ENCODE assay signal across 19 mouse cellular contexts in the genomic region with DNA sequence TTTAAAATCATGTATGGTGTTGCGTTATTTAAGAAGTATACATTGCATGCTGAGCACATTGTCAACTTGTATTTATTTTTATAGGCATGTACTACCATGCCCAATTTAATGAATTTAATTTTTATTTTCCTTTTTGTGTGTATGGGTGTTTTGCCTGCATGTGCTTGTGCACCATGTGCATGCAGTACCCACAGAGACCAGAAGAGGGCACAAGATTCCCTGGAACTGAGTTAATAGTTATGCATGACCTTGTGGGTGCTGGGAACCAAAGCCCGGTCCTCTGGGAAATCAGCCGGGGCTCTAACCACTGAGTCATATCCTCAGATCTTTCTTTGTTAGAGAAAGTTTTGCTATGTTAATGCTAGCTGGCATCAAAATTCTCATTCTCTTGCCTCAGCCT. TPM values are rescaled to one million over a fixed set of nuclear protein-coding genes. Genes with fewer than 3 reads are reported as not detected.
DNase-seq lines count a peak whose midpoint lies in the region; ATAC-seq and TF ChIP-seq lines count a peak whose summit lies in the region.
"Had no signal": no experiment of that assay in that cellular context is flagged by ENCODE, and none has a peak within 500 bp of the region (broad histone marks: within the 10 kb centered on the region; RNA-seq: fewer than 3 reads in every experiment).

No protein-coding gene starts in this region.

- no peaks in the 10 kb centered on the region for H3K79me2 ChIP-seq in liver, adult 2 months (ENCODE audit: control insufficient read depth, insufficient read depth, low read length)

- H3K4me1 ChIP-seq in forebrain, postnatal 0 days (ENCODE audit: insufficient read depth) = no peaks in the 10 kb centered on the region
- H3K4me1 ChIP-seq in forebrain, embryonic 15.5 days = no peaks in the 10 kb centered on the region
- H3K4me1 ChIP-seq in liver, adult 2 months (ENCODE audit: control insufficient read depth, insufficient read depth, low read length) = no peaks in the 10 kb centered on the region
- no peaks in the 10 kb centered on the region for H3K4me1 ChIP-seq in liver, embryonic 11.5 days (replicated peaks; ENCODE audit: control insufficient read depth, insufficient read depth, low read length)
- H3K4me1 ChIP-seq: embryonic facial prominence, embryonic 13.5 days; midbrain, embryonic 12.5 days had no signal

- peaks cover 4% of the 10 kb centered on the region; the same call in 1 of the 2 replicates for H3K9me3 ChIP-seq in forebrain, postnatal 0 days (ENCODE audit: low read length)
- H3K9me3 ChIP-seq in forebrain, embryonic 15.5 days = no peaks in the 10 kb centered on the region
- no peaks in the 10 kb centered on the region for H3K9me3 ChIP-seq in liver, embryonic 11.5 days (ENCODE audit: control insufficient read depth, low read length)
- H3K9me3 ChIP-seq: neural tube, embryonic 15.5 days had no signal

- H3K4me2 ChIP-seq in forebrain, postnatal 0 days (ENCODE audit: low read depth) = no peak overlapping the region
- no peak overlapping the region for H3K4me2 ChIP-seq in forebrain, embryonic 15.5 days (replicated peaks)
- no peak overlapping the region for H3K4me2 ChIP-seq in liver, embryonic 11.5 days
- H3K4me2 ChIP-seq: embryonic facial prominence, embryonic 13.5 days; hindbrain, embryonic 14.5 days; midbrain, embryonic 12.5 days; neural tube, embryonic 15.5 days had no signal

- peaks cover 14% of the 10 kb centered on the region for H3K36me3 ChIP-seq in forebrain, postnatal 0 days (ENCODE audit: insufficient read depth)
- H3K36me3 ChIP-seq in forebrain, embryonic 15.5 days = peaks cover 18% of the 10 kb centered on the region; the same call in 1 of the 2 replicates
- no peaks in the 10 kb centered on the region for H3K36me3 ChIP-seq in liver, adult 2 months (ENCODE audit: control insufficient read depth, insufficient read depth, low read length)
- H3K36me3 ChIP-seq in liver, embryonic 11.5 days (ENCODE audit: control insufficient read depth, insufficient read depth, low read length) = no peaks in the 10 kb centered on the region

- H3K27ac ChIP-seq in forebrain, postnatal 0 days (ENCODE audit: low read depth, low read length) = no peak overlapping the region
- H3K27ac ChIP-seq in forebrain, embryonic 15.5 days (replicated peaks) = no peak overlapping the region
- H3K27ac ChIP-seq in liver, adult 2 months (replicated peaks; ENCODE audit: insufficient read depth, low read depth, low read length) = no peak overlapping the region
- no peak overlapping the region for H3K27ac ChIP-seq in liver, embryonic 11.5 days (ENCODE audit: low read depth, low read length)
- H3K27ac ChIP-seq: embryonic facial prominence, embryonic 13.5 days; hindbrain, embryonic 14.5 days; macrophage; midbrain, embryonic 12.5 days; neural tube, embryonic 15.5 days had no signal

- TF ChIP-seq POLR2A in liver, adult 2 months (IDR thresholded peaks at IDR 0.05; ENCODE audit: extremely low read depth, insufficient read depth, low read length) = no peak

- H3K4me3 ChIP-seq in forebrain, postnatal 0 days (ENCODE audit: low read depth, low read length) = no peak overlapping the region
- no peak overlapping the region for H3K4me3 ChIP-seq in forebrain, embryonic 15.5 days
- no peak overlapping the region for H3K4me3 ChIP-seq in liver, adult 2 months (ENCODE audit: insufficient read depth, low read depth, low read length)
- H3K4me3 ChIP-seq in liver, embryonic 11.5 days (ENCODE audit: low read depth, low read length) = no peak overlapping the region
- H3K4me3 ChIP-seq: embryonic facial prominence, embryonic 13.5 days; midbrain, embryonic 12.5 days; neural tube, embryonic 15.5 days had no signal

- TF ChIP-seq CTCF in forebrain, postnatal 0 days (IDR thresholded peaks at IDR 0.05; ENCODE audit: low read depth) = peak; percentile 44
- TF ChIP-seq CTCF in liver, adult 2 months (IDR thresholded peaks at IDR 0.05; ENCODE audit: low read depth, low read length) = 0 out of 2 replicates have a peak, but pooled peaks have one; percentile 6

- H3K27me3 ChIP-seq in forebrain, postnatal 0 days (ENCODE audit: insufficient read depth, low read length) = no peaks in the 10 kb centered on the region
- no peaks in the 10 kb centered on the region for H3K27me3 ChIP-seq in forebrain, embryonic 15.5 days
- no peaks in the 10 kb centered on the region for H3K27me3 ChIP-seq in liver, adult 2 months (ENCODE audit: control insufficient read depth, insufficient read depth, low read length)
- no peaks in the 10 kb centered on the region for H3K27me3 ChIP-seq in liver, embryonic 11.5 days (replicated peaks; ENCODE audit: control insufficient read depth, insufficient read depth, low read length)
- H3K27me3 ChIP-seq: embryonic facial prominence, embryonic 13.5 days; midbrain, embryonic 12.5 days; neural tube, embryonic 15.5 days had no signal

- DNase-seq in forebrain, postnatal 0 days = no peak
- no peak for DNase-seq in liver, adult 2 months (ENCODE audit: extremely low read depth, low read depth, low spot score)
- no peak for DNase-seq in liver, embryonic 11.5 days (ENCODE audit: low spot score)
- DNase-seq in A20 (ENCODE audit: low read depth, low spot score) (peak; percentile 22), R1 (ENCODE audit: low read depth, low spot score) (peak; percentile 81)
- DNase-seq in T-cell, adult 2 months (ENCODE audit: low spot score) = no peak
- DNase-seq in layer of hippocampus, postnatal 36 days = no peak
- DNase-seq: adrenal gland, postnatal 14 days; cerebellum, adult 8-10 months; gastrocnemius, postnatal 10 days; kidney, adult 18-20 months; kidney, postnatal 36 days; right cerebral cortex, postnatal 25 days had no signal

- H3K9ac ChIP-seq in forebrain, postnatal 0 days = no peak overlapping the region
- H3K9ac ChIP-seq in forebrain, embryonic 15.5 days (replicated peaks) = no peak overlapping the region
- H3K9ac ChIP-seq in liver, adult 2 months (ENCODE audit: low read depth, low read length) = no peak overlapping the region
- H3K9ac ChIP-seq in liver, embryonic 11.5 days (ENCODE audit: low read depth, low read length) = no peak overlapping the region
- H3K9ac ChIP-seq: embryonic facial prominence, embryonic 13.5 days; hindbrain, embryonic 14.5 days; midbrain, embryonic 12.5 days; neural tube, embryonic 15.5 days had no signal

- ATAC-seq in forebrain, postnatal 0 days = no peak
- no peak for ATAC-seq in forebrain, embryonic 15.5 days (replicated peaks)
- ATAC-seq in liver, embryonic 11.5 days (replicated peaks; ENCODE audit: low FRiP score) = no peak

- 98% methylated on average over 3 of the region's 3 CpGs for WGBS in forebrain, postnatal 0 days
- 96% methylated on average over 3 of the region's 3 CpGs for WGBS in forebrain, embryonic 15.5 days
- WGBS in liver, adult 2 months = 98% methylated on average over 3 of the region's 3 CpGs
- WGBS in liver, embryonic 11.5 days = 96% methylated on average over 3 of the region's 3 CpGs

RNA-seq across cellular contexts. Expression of gene Clstn1, which starts 28.6 kb away (rescaled TPM):
- total RNA-seq in forebrain, postnatal 0 days (2014; rRNA removed) = 367 and 451 TPM in 2 replicates
- polyA plus RNA-seq in forebrain, postnatal 0 days (2015; fragmentation: Nextera tagmentation; extraction: Ambion mirVana) = 142 and 179 TPM in 2 replicates
- 107 and 111 TPM in 2 replicates for polyA plus RNA-seq in forebrain, embryonic 15.5 days (2015; fragmentation: Nextera tagmentation; extraction: Ambion mirVana)
- 2.3 and 2.8 TPM in 2 replicates for total RNA-seq in liver, adult 2 months (2014; rRNA removed)
- polyA plus RNA-seq in liver, adult 2 months (2012; rRNA removed) = 1.4 and 1.5 TPM in 2 replicates
- polyA plus RNA-seq in liver, embryonic 11.5 days (2014; fragmentation: Nextera tagmentation; extraction: Ambion mirVana) = 7.8 and 7.9 TPM in 2 replicates
- 100 to 1,000 TPM; 747 to 821 TPM for total RNA-seq in layer of hippocampus, postnatal 36 days (2021)

Comparison
In these comparisons a context has a peak if more than half of its experiments do, and no peak if none do; other contexts are left out.
1. DNase-seq: peak in A20 (single experiment) and R1 (single experiment); none in forebrain, postnatal 0 days (single experiment), liver, adult 2 months (single experiment), liver, embryonic 11.5 days (single experiment), T-cell, adult 2 months (single experiment) and layer of hippocampus, postnatal 36 days (0 of 2).
2. RNA of gene Clstn1, which starts 28.6 kb away (polyA plus RNA-seq): 142 to 179 TPM in forebrain, postnatal 0 days and 107 to 111 TPM in forebrain, embryonic 15.5 days; 7.8 to 7.9 TPM in liver, embryonic 11.5 days and 1.4 to 1.5 TPM in liver, adult 2 months; every median in the first group is over 10 times any median in the second.